Comparison of ENCODE assay signal across 8 mouse cellular contexts in genomic region chr1:193152872-193153271, GRCm38 (mm10). TPM values are rescaled to one million over a fixed set of nuclear protein-coding genes. Genes with fewer than 3 reads are reported as not detected.
DNase-seq lines count a peak whose midpoint lies in the region; ATAC-seq and TF ChIP-seq lines count a peak whose summit lies in the region.

Gene Irf6, plus strand, starts transcription at chr1:193153111.

- peak within 1 kb of the TSS; percentile 40 for H3K9ac ChIP-seq in limb, embryonic 11.5 days (ENCODE audit: low read length)
- no peak within 1 kb of the TSS for H3K9ac ChIP-seq in midbrain, embryonic 11.5 days (ENCODE audit: low read length)

- WGBS in limb, embryonic 11.5 days: under 1% methylated on average over 27 of the region's 30 CpGs
- 1% methylated on average over 30 of the region's 30 CpGs for WGBS in midbrain, embryonic 11.5 days

- no peak within 1 kb of the TSS for H3K27ac ChIP-seq in limb, embryonic 11.5 days (replicated peaks; ENCODE audit: low read depth, low read length)
- H3K27ac ChIP-seq in midbrain, embryonic 11.5 days (ENCODE audit: low read depth, low read length): no peak within 1 kb of the TSS
- H3K27ac ChIP-seq in left cerebral cortex, adult 2 months: no peak within 1 kb of the TSS

- peak; percentile 72 for DNase-seq in limb, embryonic 11.5 days (ENCODE audit: low spot score)
- DNase-seq in midbrain, embryonic 11.5 days (ENCODE audit: low spot score, missing footprints): peak; percentile 86
- peak; percentile 52 for DNase-seq in testis, postnatal 14 days (ENCODE audit: low spot score)
- DNase-seq in left cerebral cortex, adult 2 months (ENCODE audit: extremely low spot score in 1 of 2, low spot score in 2 of 2): no peak
- DNase-seq in frontal cortex, postnatal 10 days (ENCODE audit: low spot score in 2 of 2): no peak

- intact Hi-C loops in left cerebral cortex, adult 2 months (cut with DNase I): no loop called here

- peaks cover 15% of the 10 kb centered on the region for H3K4me1 ChIP-seq in erythroblast, embryonic 14.5 days (ENCODE audit: control insufficient read depth)
- H3K4me1 ChIP-seq in limb, embryonic 11.5 days (ENCODE audit: control insufficient read depth, insufficient read depth, low read length): no peaks in the 10 kb centered on the region
- peaks cover 4% of the 10 kb centered on the region; the same call in 1 of the 2 replicates for H3K4me1 ChIP-seq in midbrain, embryonic 11.5 days (ENCODE audit: control insufficient read depth, insufficient read depth, low read length)

- H3K9me3 ChIP-seq in erythroblast, embryonic 14.5 days (ENCODE audit: control insufficient read depth, low read length): no peaks in the 10 kb centered on the region
- H3K9me3 ChIP-seq in limb, embryonic 11.5 days (ENCODE audit: control insufficient read depth, low read length): no peaks in the 10 kb centered on the region
- no peaks in the 10 kb centered on the region for H3K9me3 ChIP-seq in midbrain, embryonic 11.5 days (ENCODE audit: control insufficient read depth, low read length)

- ATAC-seq in activated CD4-positive, CD25-positive, alpha-beta regulatory T cell, adult 4 months: peak; percentile 97
- ATAC-seq in hematopoietic stem cell, adult 5-6 weeks (replicated peaks in 1 of 2; ENCODE audit: insufficient read depth in 1 of 2, low FRiP score in 2 of 2, low TSS enrichment in 1 of 2, low read depth in 1 of 2, poor library complexity in 2 of 2, severe bottlenecking in 2 of 2): peak; percentile 90 to 91
- peak; percentile 89 for ATAC-seq in limb, embryonic 11.5 days (ENCODE audit: insufficient number of reproducible peaks, low FRiP score, low TSS enrichment, low read depth)
- ATAC-seq in midbrain, embryonic 11.5 days (ENCODE audit: low FRiP score): peak; percentile 79

- peaks cover 47% of the 10 kb centered on the region for H3K27me3 ChIP-seq in erythroblast, embryonic 14.5 days (ENCODE audit: control insufficient read depth)
- peaks cover 27% of the 10 kb centered on the region for H3K27me3 ChIP-seq in limb, embryonic 11.5 days (ENCODE audit: control insufficient read depth, insufficient read depth, low read length)
- H3K27me3 ChIP-seq in midbrain, embryonic 11.5 days (ENCODE audit: control insufficient read depth, insufficient read depth, low read length): peaks cover 29% of the 10 kb centered on the region

- peak within 1 kb of the TSS; percentile 60 for H3K4me2 ChIP-seq in limb, embryonic 11.5 days (ENCODE audit: low read depth, severe bottlenecking)
- H3K4me2 ChIP-seq in midbrain, embryonic 11.5 days: peak within 1 kb of the TSS; percentile 37

- H3K36me3 ChIP-seq in erythroblast, embryonic 14.5 days (ENCODE audit: control insufficient read depth): no peaks in the 10 kb centered on the region
- H3K36me3 ChIP-seq in limb, embryonic 11.5 days (ENCODE audit: control insufficient read depth, insufficient read depth, low read length): no peaks in the 10 kb centered on the region
- no peaks in the 10 kb centered on the region for H3K36me3 ChIP-seq in midbrain, embryonic 11.5 days (ENCODE audit: control insufficient read depth, insufficient read depth, low read length)

- peak within 1 kb of the TSS; percentile 45 for H3K4me3 ChIP-seq in erythroblast, embryonic 14.5 days (replicated peaks)
- H3K4me3 ChIP-seq in limb, embryonic 11.5 days (ENCODE audit: low read depth, low read length): peak within 1 kb of the TSS; percentile 28
- peak within 1 kb of the TSS; percentile 22 for H3K4me3 ChIP-seq in midbrain, embryonic 11.5 days (ENCODE audit: low read depth, low read length)
- no peak within 1 kb of the TSS for H3K4me3 ChIP-seq in left cerebral cortex, adult 2 months

- no peak for TF ChIP-seq CTCF in left cerebral cortex, adult 2 months (IDR thresholded peaks at IDR 0.05)

RNA-seq across cellular contexts. Expression of gene Irf6, which starts in this region (rescaled TPM):
- 1 to 10 TPM; 3.5 to 5.9 TPM for polyA plus RNA-seq in activated CD4-positive, CD25-positive, alpha-beta regulatory T cell, adult 4 months (2017; shearing (Covaris generic))
- polyA plus RNA-seq in erythroblast, embryonic 14.5 days (2012): not detected in 2 replicates
- total RNA-seq in hematopoietic stem cell, adult 5-6 weeks (2017): 12.9 and 14.5 TPM in 2 replicates
- polyA plus RNA-seq in limb, embryonic 11.5 days (2014; fragmentation: Nextera tagmentation; extraction: Ambion mirVana): 8.2 and 11.5 TPM in 2 replicates
- 1.5 and 2.8 TPM in 2 replicates for polyA plus RNA-seq in midbrain, embryonic 11.5 days (2014; fragmentation: Nextera tagmentation; extraction: Ambion mirVana)
- total RNA-seq in left cerebral cortex, adult 2 months (2021): 1 to 10 TPM in 1 of 2 experiments, under 1 TPM in 1; 0.68 to 1.1 TPM

Comparison
In these comparisons a context has a peak if more than half of its experiments do, and no peak if none do; other contexts are left out.
1. DNase-seq: peak in limb, embryonic 11.5 days (single experiment), midbrain, embryonic 11.5 days (single experiment) and testis, postnatal 14 days (single experiment); none in left cerebral cortex, adult 2 months (0 of 2) and frontal cortex, postnatal 10 days (0 of 2).
2. Peak in every context shown above with its lines, with median percentiles within 50 percentile points of each other: ATAC-seq.